Mouse (Mus musculus): ENCODE results near the gene Iqsec2. TPM values are rescaled to one million over a fixed set of nuclear protein-coding genes. Genes with fewer than 3 reads are reported as not detected.

Gene Iqsec2
- 3.8 and 4.2 TPM in 2 replicates for polyA plus RNA-seq (2014; fragmentation: Nextera tagmentation; extraction: Ambion mirVana)

- Histone ChIP-seq H3K4me2 (peak within 1 kb of the TSS; percentile 82), H3K4me1 (ENCODE audit: insufficient read depth) (no peaks in the 10 kb centered on the region), H3K27me3 (ENCODE audit: insufficient read depth, low read length) (peaks cover 32% of the 10 kb centered on the region), H3K27ac (ENCODE audit: low read depth) (no peak within 1 kb of the TSS), H3K36me3 (ENCODE audit: insufficient read depth) (no peaks in the 10 kb centered on the region), H3K4me3 (ENCODE audit: low read depth, low read length) (peak within 1 kb of the TSS; percentile 61), H3K9me3 (ENCODE audit: low read depth, low read length) (no peaks in the 10 kb centered on the region), H3K9ac (peak within 1 kb of the TSS; percentile 59)
- peak; percentile 46 for DNase-seq
- no peak for TF ChIP-seq CTCF (IDR thresholded peaks at IDR 0.05; ENCODE audit: low read depth)
- ATAC-seq (ENCODE audit: insufficient read depth), result peak; percentile 69; the same call in 1 of the 2 replicates
- 5% methylated on average over 26 of the region's 78 CpGs for WGBS
These were observed at the start of gene Iqsec2 for GRCm38 (mm10) chrX:152143941-152144741. TSS of gene Iqsec2 (plus strand) at chrX:152144268.

- WGBS, result 65% methylated on average over 1 of the region's 1 CpGs
- DNase-seq, result no peak
- H3K4me2 ChIP-seq, result no peak overlapping the region
- no peaks in the 10 kb centered on the region for H3K36me3 ChIP-seq (ENCODE audit: insufficient read depth)
- H3K27me3 ChIP-seq (ENCODE audit: insufficient read depth, low read length), result peaks cover 1% of the 10 kb centered on the region; the same call in 1 of the 2 replicates
- ATAC-seq (ENCODE audit: insufficient read depth), result no peak
- H3K4me3 ChIP-seq (ENCODE audit: low read depth, low read length), result no peak overlapping the region
- H3K27ac ChIP-seq (ENCODE audit: low read depth), result no peak overlapping the region
- TF ChIP-seq CTCF (IDR thresholded peaks at IDR 0.05; ENCODE audit: low read depth), result no peak
- no peaks in the 10 kb centered on the region for H3K4me1 ChIP-seq (ENCODE audit: insufficient read depth)
- no peaks in the 10 kb centered on the region for H3K9me3 ChIP-seq (ENCODE audit: low read depth, low read length)
- H3K9ac ChIP-seq, result no peak overlapping the region
These were observed 46.5 kb upstream of the Iqsec2 start for GRCm38 (mm10) chrX:152097572-152097971.

GRCm38 (mm10) chrX:152121687-152122086 is 22.4 kb upstream of the Iqsec2 start:
- ATAC-seq (ENCODE audit: insufficient read depth) (no peak), DNase-seq (no peak)
- Histone ChIP-seq H3K36me3 (ENCODE audit: insufficient read depth) (no peaks in the 10 kb centered on the region), H3K9ac (no peak overlapping the region), H3K27me3 (ENCODE audit: insufficient read depth, low read length) (peaks cover 7% of the 10 kb centered on the region; the same call in 1 of the 2 replicates), H3K4me3 (ENCODE audit: low read depth, low read length) (no peak overlapping the region), H3K9me3 (ENCODE audit: low read depth, low read length) (no peaks in the 10 kb centered on the region), H3K4me1 (ENCODE audit: insufficient read depth) (no peaks in the 10 kb centered on the region), H3K4me2 (no peak overlapping the region), H3K27ac (ENCODE audit: low read depth) (no peak overlapping the region)
- 81% methylated on average over 1 of the region's 1 CpGs for WGBS
- TF ChIP-seq CTCF (IDR thresholded peaks at IDR 0.05; ENCODE audit: low read depth), result no peak

- 43% methylated on average over 3 of the region's 3 CpGs for WGBS
- DNase-seq (no peak), ATAC-seq (ENCODE audit: insufficient read depth) (no peak)
- Histone ChIP-seq H3K9me3 (ENCODE audit: low read depth, low read length) (no peaks in the 10 kb centered on the region), H3K27ac (ENCODE audit: low read depth) (no peak overlapping the region), H3K4me2 (no peak overlapping the region), H3K9ac (no peak overlapping the region), H3K36me3 (ENCODE audit: insufficient read depth) (no peaks in the 10 kb centered on the region), H3K27me3 (ENCODE audit: insufficient read depth, low read length) (peaks cover 11% of the 10 kb centered on the region), H3K4me3 (ENCODE audit: low read depth, low read length) (no peak overlapping the region), H3K4me1 (ENCODE audit: insufficient read depth) (no peaks in the 10 kb centered on the region)
- TF ChIP-seq CTCF (IDR thresholded peaks at IDR 0.05; ENCODE audit: low read depth), result no peak
These were observed 13.3 kb upstream of the Iqsec2 start for GRCm38 (mm10) chrX:152130777-152131176.

GRCm38 (mm10) chrX:152132029-152132428 is 12.0 kb upstream of the Iqsec2 start:
- Histone ChIP-seq H3K27ac (ENCODE audit: low read depth) (no peak overlapping the region), H3K9me3 (ENCODE audit: low read depth, low read length) (no peaks in the 10 kb centered on the region), H3K4me1 (ENCODE audit: insufficient read depth) (no peaks in the 10 kb centered on the region), H3K9ac (no peak overlapping the region), H3K4me2 (no peak overlapping the region), H3K27me3 (ENCODE audit: insufficient read depth, low read length) (peaks cover 9% of the 10 kb centered on the region), H3K4me3 (ENCODE audit: low read depth, low read length) (no peak overlapping the region), H3K36me3 (ENCODE audit: insufficient read depth) (no peaks in the 10 kb centered on the region)
- ATAC-seq (ENCODE audit: insufficient read depth) (no peak), DNase-seq (peak; percentile 24)
- TF ChIP-seq CTCF (IDR thresholded peaks at IDR 0.05; ENCODE audit: low read depth), result peak; percentile 28
- WGBS, result 80% methylated on average over 2 of the region's 2 CpGs

- no peaks in the 10 kb centered on the region for H3K4me1 ChIP-seq (ENCODE audit: insufficient read depth)
- no peak overlapping the region for H3K27ac ChIP-seq (ENCODE audit: low read depth)
- WGBS, result 56% methylated on average over 2 of the region's 2 CpGs
- ATAC-seq (ENCODE audit: insufficient read depth) (no peak), DNase-seq (no peak)
- no peaks in the 10 kb centered on the region for H3K9me3 ChIP-seq (ENCODE audit: low read depth, low read length)
- no peaks in the 10 kb centered on the region for H3K36me3 ChIP-seq (ENCODE audit: insufficient read depth)
- no peak overlapping the region for H3K4me3 ChIP-seq (ENCODE audit: low read depth, low read length)
- H3K9ac ChIP-seq, result no peak overlapping the region
- H3K4me2 ChIP-seq, result no peak overlapping the region
- TF ChIP-seq CTCF (IDR thresholded peaks at IDR 0.05; ENCODE audit: low read depth), result no peak
- H3K27me3 ChIP-seq (ENCODE audit: insufficient read depth, low read length), result peaks cover 14% of the 10 kb centered on the region; the same call in 1 of the 2 replicates
These were observed 8.9 kb upstream of the Iqsec2 start for GRCm38 (mm10) chrX:152135195-152135594.

GRCm38 (mm10) chrX:152144742-152145214 is 710 bp downstream of the Iqsec2 start:
- no peak for DNase-seq
- no peak overlapping the region for H3K27ac ChIP-seq (ENCODE audit: low read depth)
- H3K27me3 ChIP-seq (ENCODE audit: insufficient read depth, low read length), result peaks cover 27% of the 10 kb centered on the region
- ATAC-seq (ENCODE audit: insufficient read depth), result 0 out of 2 replicates have a peak, but pooled peaks have one; percentile 7
- H3K4me2 ChIP-seq, result peak overlapping the region; percentile 82
- no peaks in the 10 kb centered on the region for H3K4me1 ChIP-seq (ENCODE audit: insufficient read depth)
- H3K9ac ChIP-seq, result peak overlapping the region; percentile 59
- H3K4me3 ChIP-seq (ENCODE audit: low read depth, low read length), result peak overlapping the region; percentile 61
- no peak for TF ChIP-seq CTCF (IDR thresholded peaks at IDR 0.05; ENCODE audit: low read depth)
- 12% methylated on average over 38 of the region's 42 CpGs for WGBS
- H3K9me3 ChIP-seq (ENCODE audit: low read depth, low read length), result no peaks in the 10 kb centered on the region
- no peaks in the 10 kb centered on the region for H3K36me3 ChIP-seq (ENCODE audit: insufficient read depth)

All from lung, embryonic 14.5 days (tissue).